Mouse (Mus musculus) neural tube, embryonic 15.5 days (tissue): ENCODE results near the gene Dnm3. TPM values are rescaled to one million over a fixed set of nuclear protein-coding genes. Genes with fewer than 3 reads are reported as not detected.
A peak's percentile ranks its signal among the peaks of the same experiment; 100 is the strongest.

Experiments used
- ATAC-seq: fragments of 200-750 bp; cut with Nextera tagmentation; 2 replicates; pipeline ENCODE4 v1.8.0; 2017; ENCODE audit warnings: mild to moderate bottlenecking, moderate TSS enrichment, moderate library complexity; ENCODE audit not compliant: low FRiP score
- H3K27ac ChIP-seq: fragments of 300-500 bp; sonication (generic); replicated peaks from 2 replicates; pipeline ENCODE4 v1.5.1; 2015; ENCODE audit warnings: mild to moderate bottlenecking, inconsistent platforms
- H3K27me3 ChIP-seq: fragments of 300-500 bp; sonication (generic); replicated peaks from 2 replicates; pipeline ENCODE4 v1.6.1; 2015; ENCODE audit warnings: inconsistent platforms
- H3K36me3 ChIP-seq: fragments of 300-500 bp; sonication (generic); 2 replicates; pipeline ENCODE4 v1.6.1; 2015; ENCODE audit warnings: inconsistent platforms
- H3K4me1 ChIP-seq: fragments of 300-500 bp; sonication (generic); 2 replicates; pipeline ENCODE4 v1.6.1; 2015; ENCODE audit warnings: inconsistent platforms
- H3K4me2 ChIP-seq: fragments of 300-500 bp; sonication (generic); 2 replicates; pipeline ENCODE4 v1.6.1; 2015; ENCODE audit warnings: inconsistent platforms, mild to moderate bottlenecking, moderate library complexity
- H3K4me3 ChIP-seq: fragments of 300-500 bp; sonication (generic); replicated peaks from 2 replicates; pipeline ENCODE4 v1.5.1; 2015; ENCODE audit warnings: mild to moderate bottlenecking, inconsistent platforms
- H3K9ac ChIP-seq: fragments of 300-500 bp; sonication (generic); replicated peaks from 2 replicates; pipeline ENCODE4 v1.6.1; 2015; ENCODE audit warnings: mild to moderate bottlenecking, inconsistent platforms
- H3K9me3 ChIP-seq: fragments of 300-500 bp; sonication (generic); replicated peaks from 2 replicates; pipeline ENCODE4 v1.6.1; 2016; ENCODE audit warnings: inconsistent platforms
- WGBS: fragments of 180-500 bp; shearing (Covaris S2); methylation state at CpG from one replicate; pipeline ENCODE4 v1.1.7; 2015; ENCODE audit warnings: mixed read lengths; 5-methylcytosine and 5-hydroxymethylcytosine counted together
- polyA plus RNA-seq: library from polyadenylated mRNA; unstranded; fragments of >200 nt; fragmentation: Nextera tagmentation; extraction: Ambion mirVana; gene quantifications from 2 replicates; pipeline ENCODE4 v1.2.1, GENCODE M21; 2015

Gene Dnm3
- polyA plus RNA-seq, 1 experiment from 2014 or later: 60.8 TPM

GRCm38 (mm10) chr1:162004821-162005770, 472.7 kb downstream of the Dnm3 start:
- no peaks in the 10 kb centered on the region for H3K36me3 ChIP-seq
- ATAC-seq: no peak

GRCm38 (mm10) chr1:162004518-162004780, 473.4 kb downstream of the Dnm3 start:
- peak overlapping the region; percentile 15; the same call in 1 of the 2 replicates for H3K4me2 ChIP-seq
- H3K36me3 ChIP-seq: no peaks in the 10 kb centered on the region
- H3K9ac ChIP-seq: no peak overlapping the region
- no peak for ATAC-seq
- no peaks in the 10 kb centered on the region for H3K27me3 ChIP-seq
- WGBS: 49% methylated on average over 7 of the region's 7 CpGs
- H3K27ac ChIP-seq: peak overlapping the region; percentile 52
- H3K9me3 ChIP-seq: no peaks in the 10 kb centered on the region
- peaks cover 31% of the 10 kb centered on the region for H3K4me1 ChIP-seq
- H3K4me3 ChIP-seq: no peak overlapping the region

More at GRCm38 (mm10) chr1:162004821-162005770, 472.7 kb downstream of the Dnm3 start:
- Histone ChIP-seq H3K27ac (peak overlapping the region; percentile 52), H3K27me3 (no peaks in the 10 kb centered on the region), H3K9ac (no peak overlapping the region), H3K4me2 (peak overlapping the region; percentile 15; the same call in 1 of the 2 replicates), H3K4me1 (peaks cover 26% of the 10 kb centered on the region), H3K9me3 (no peaks in the 10 kb centered on the region), H3K4me3 (no peak overlapping the region)
- WGBS: 44% methylated on average over 23 of the region's 23 CpGs

GRCm38 (mm10) chr1:162003729-162004517, 473.9 kb downstream of the Dnm3 start:
- Histone ChIP-seq H3K9ac (no peak overlapping the region), H3K27me3 (no peaks in the 10 kb centered on the region), H3K9me3 (no peaks in the 10 kb centered on the region), H3K4me1 (peaks cover 35% of the 10 kb centered on the region), H3K4me3 (no peak overlapping the region), H3K4me2 (0 out of 2 replicates have a peak overlapping the region, but pooled peaks have one; percentile 15), H3K27ac (peak overlapping the region; percentile 52; the same call in 1 of the 2 replicates), H3K36me3 (no peaks in the 10 kb centered on the region)
- 53% methylated on average over 14 of the region's 14 CpGs for WGBS
- ATAC-seq: no peak

GRCm38 (mm10) chr1:162001328-162001727, 476.5 kb downstream of the Dnm3 start:
- H3K4me1 ChIP-seq: peaks cover 35% of the 10 kb centered on the region
- no peak overlapping the region for H3K9ac ChIP-seq
- no peak overlapping the region for H3K4me3 ChIP-seq
- no peak overlapping the region; the same call in 1 of the 2 replicates for H3K27ac ChIP-seq
- no peaks in the 10 kb centered on the region for H3K9me3 ChIP-seq
- WGBS: 57% methylated on average over 8 of the region's 8 CpGs
- no peak overlapping the region for H3K4me2 ChIP-seq
- ATAC-seq: no peak
- H3K36me3 ChIP-seq: no peaks in the 10 kb centered on the region
- H3K27me3 ChIP-seq: no peaks in the 10 kb centered on the region

- no peak overlapping the region for H3K4me3 ChIP-seq
- ATAC-seq: peak; percentile 85
- H3K9ac ChIP-seq: no peak overlapping the region
- H3K27ac ChIP-seq: peak overlapping the region; percentile 73
- no peaks in the 10 kb centered on the region for H3K27me3 ChIP-seq
- H3K4me2 ChIP-seq: peak overlapping the region; percentile 35
- WGBS: 0% methylated on average over 4 of the region's 4 CpGs
- peaks cover 30% of the 10 kb centered on the region for H3K4me1 ChIP-seq
- no peaks in the 10 kb centered on the region; the same call in 1 of the 2 replicates for H3K36me3 ChIP-seq
- no peaks in the 10 kb centered on the region for H3K9me3 ChIP-seq
These were observed 477.9 kb downstream of the Dnm3 start for GRCm38 (mm10) chr1:161999882-162000371.

- Histone ChIP-seq H3K4me3 (no peak overlapping the region), H3K9me3 (no peaks in the 10 kb centered on the region), H3K36me3 (no peaks in the 10 kb centered on the region; the same call in 1 of the 2 replicates), H3K4me1 (peaks cover 24% of the 10 kb centered on the region), H3K27me3 (no peaks in the 10 kb centered on the region), H3K4me2 (0 out of 2 replicates have a peak overlapping the region, but pooled peaks have one; percentile 11), H3K9ac (0 out of 2 replicates have a peak overlapping the region, but pooled peaks have one; percentile 5), H3K27ac (peak overlapping the region; percentile 73)
- 36% methylated on average over 5 of the region's 5 CpGs for WGBS
- ATAC-seq: no peak
These were observed 478.5 kb downstream of the Dnm3 start for GRCm38 (mm10) chr1:161999338-161999737.

- no peak overlapping the region for H3K27ac ChIP-seq
- 77% methylated on average over 4 of the region's 4 CpGs for WGBS
- no peaks in the 10 kb centered on the region; the same call in 1 of the 2 replicates for H3K36me3 ChIP-seq
- no peaks in the 10 kb centered on the region for H3K9me3 ChIP-seq
- no peak for ATAC-seq
- no peak overlapping the region for H3K4me3 ChIP-seq
- no peaks in the 10 kb centered on the region for H3K27me3 ChIP-seq
- no peak overlapping the region for H3K4me2 ChIP-seq
- no peak overlapping the region for H3K9ac ChIP-seq
- peaks cover 18% of the 10 kb centered on the region for H3K4me1 ChIP-seq
These were observed 479.1 kb downstream of the Dnm3 start for GRCm38 (mm10) chr1:161998781-161999180.

GRCm38 (mm10) chr1:161992389-161992788, 485.4 kb downstream of the Dnm3 start:
- Histone ChIP-seq H3K27ac (no peak overlapping the region), H3K9me3 (no peaks in the 10 kb centered on the region), H3K36me3 (no peaks in the 10 kb centered on the region; the same call in 1 of the 2 replicates), H3K9ac (no peak overlapping the region), H3K27me3 (no peaks in the 10 kb centered on the region), H3K4me2 (no peak overlapping the region), H3K4me3 (no peak overlapping the region), H3K4me1 (no peaks in the 10 kb centered on the region)
- WGBS: 95% methylated on average over 7 of the region's 7 CpGs
- no peak for ATAC-seq

GRCm38 (mm10) chr1:161991846-161992245, 486.0 kb downstream of the Dnm3 start:
- no peak for ATAC-seq
- Histone ChIP-seq H3K4me1 (no peaks in the 10 kb centered on the region), H3K4me3 (no peak overlapping the region), H3K27me3 (no peaks in the 10 kb centered on the region), H3K27ac (no peak overlapping the region), H3K4me2 (no peak overlapping the region), H3K9ac (no peak overlapping the region), H3K36me3 (no peaks in the 10 kb centered on the region; the same call in 1 of the 2 replicates), H3K9me3 (no peaks in the 10 kb centered on the region)
- 83% methylated on average over 11 of the region's 11 CpGs for WGBS

- ATAC-seq: no peak
- no peak overlapping the region for H3K4me2 ChIP-seq
- H3K36me3 ChIP-seq: no peaks in the 10 kb centered on the region
- H3K4me1 ChIP-seq: no peaks in the 10 kb centered on the region
- no peak overlapping the region for H3K9ac ChIP-seq
- H3K9me3 ChIP-seq: no peaks in the 10 kb centered on the region
- H3K27ac ChIP-seq: no peak overlapping the region
- H3K4me3 ChIP-seq: no peak overlapping the region
- no peaks in the 10 kb centered on the region for H3K27me3 ChIP-seq
- WGBS: 26% methylated on average over 10 of the region's 10 CpGs
These were observed 486.9 kb downstream of the Dnm3 start for GRCm38 (mm10) chr1:161990684-161991578.
